Mouse (Mus musculus): ENCODE data around the gene Ppp6c.
A peak's percentile ranks its signal among the peaks of the same experiment; 100 is the strongest.
"Not testable (repeated sequence)": the region's sequence is repeated elsewhere in the genome, so short reads cannot be mapped to it uniquely, and the experiment has no call there.

The Ppp6c gene

DNA sequence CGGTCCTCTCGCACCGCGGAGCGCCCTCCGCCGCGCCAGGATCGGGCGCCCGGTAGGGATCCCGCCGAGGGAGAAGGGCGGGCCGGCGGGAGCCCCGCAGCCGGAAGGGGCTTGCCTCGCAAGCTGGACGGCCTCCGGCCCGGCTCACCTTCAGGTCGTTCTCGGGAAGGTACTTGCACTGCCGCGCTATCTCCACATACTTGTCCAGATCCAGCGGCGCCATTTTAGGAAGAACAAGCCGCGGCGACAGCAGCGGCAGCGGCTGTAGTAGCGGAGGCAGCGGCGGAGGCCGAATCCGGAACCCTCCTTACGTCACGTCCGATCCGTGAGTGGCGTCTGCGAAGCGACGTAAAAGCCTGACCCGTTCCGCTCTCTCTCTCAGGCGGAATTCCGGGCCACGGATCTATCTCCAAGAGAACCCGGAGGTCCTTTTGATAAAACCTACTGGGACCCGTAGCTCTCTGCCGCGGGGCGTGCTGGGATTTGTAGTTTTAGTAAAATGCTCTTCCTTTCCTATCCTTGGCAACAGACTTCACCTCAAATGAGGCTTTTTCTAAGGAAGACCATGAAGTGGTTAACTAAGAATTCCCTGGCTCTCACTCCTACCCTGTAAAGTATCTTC lies at the start of gene Ppp6c:
Gene Ppp6c, minus strand, starts transcription at position 433 of the 622 bp plus-strand sequence.
- DNase-seq (ENCODE audit: low read depth, low spot score) = peak; percentile 93

DNA sequence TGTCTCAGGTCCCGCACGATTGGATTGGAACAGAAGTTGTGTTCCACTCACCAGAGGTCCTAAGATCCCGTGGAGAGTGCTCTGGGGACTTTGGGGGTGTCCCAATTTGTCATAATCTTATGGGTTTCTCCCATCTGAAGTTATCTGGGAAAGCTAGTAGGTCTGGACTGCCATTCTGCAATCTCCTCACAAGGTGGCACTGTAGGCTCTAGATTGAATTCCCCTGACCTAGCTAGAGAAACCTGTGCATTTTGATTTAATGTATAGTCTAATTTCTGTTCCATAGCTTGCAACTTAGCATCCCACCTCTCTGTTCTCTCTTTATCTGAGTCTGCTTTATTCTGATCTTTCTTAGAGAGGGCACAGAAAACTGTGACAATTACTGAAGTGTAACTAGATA lies 42.1 kb upstream of the Ppp6c start:
- DNase-seq (ENCODE audit: low read depth, low spot score) = peak; percentile 13

DNA sequence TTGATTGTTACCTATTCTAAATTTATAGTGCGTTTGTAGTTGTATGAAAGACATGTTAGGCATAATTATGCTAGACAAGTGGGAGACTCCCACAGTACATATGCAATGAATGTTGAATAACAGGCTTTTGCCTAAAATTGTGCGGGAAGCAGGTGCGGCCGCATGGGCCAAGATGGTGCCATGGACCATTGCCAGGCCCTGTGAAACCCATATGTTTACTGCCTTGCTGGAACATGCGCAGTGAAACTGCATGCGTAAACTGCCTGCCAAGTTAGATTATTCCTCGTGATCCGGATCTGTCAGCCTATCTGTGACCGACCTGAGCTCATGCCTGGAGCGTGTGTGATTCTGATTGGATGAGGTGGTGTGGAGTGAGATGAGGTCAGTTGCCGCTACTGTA lies 26.0 kb upstream of the Ppp6c start:
- DNase-seq (ENCODE audit: low read depth, low spot score) = not testable (repeated sequence)

DNA sequence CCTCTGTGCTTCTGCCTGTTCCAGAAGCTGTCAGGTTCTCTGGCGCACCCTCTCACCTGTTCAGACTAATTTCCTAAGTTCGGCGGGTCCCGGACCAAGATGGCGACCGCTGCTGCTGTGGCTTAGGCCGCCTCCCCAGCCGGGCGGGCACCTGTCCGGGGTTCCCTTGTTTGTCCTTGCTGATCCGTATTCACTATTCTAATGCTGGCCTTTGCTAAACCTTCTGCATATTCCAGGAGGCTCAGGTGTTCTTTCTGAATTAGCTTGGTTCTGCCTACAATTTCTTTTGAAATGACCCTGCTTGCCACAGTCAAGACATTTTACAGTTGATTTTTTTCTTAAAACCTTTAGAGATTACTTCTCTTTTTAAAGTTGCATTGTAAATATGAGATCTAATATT lies 20.6 kb upstream of the Ppp6c start:
- not testable (repeated sequence) for DNase-seq (ENCODE audit: low read depth, low spot score)

DNA sequence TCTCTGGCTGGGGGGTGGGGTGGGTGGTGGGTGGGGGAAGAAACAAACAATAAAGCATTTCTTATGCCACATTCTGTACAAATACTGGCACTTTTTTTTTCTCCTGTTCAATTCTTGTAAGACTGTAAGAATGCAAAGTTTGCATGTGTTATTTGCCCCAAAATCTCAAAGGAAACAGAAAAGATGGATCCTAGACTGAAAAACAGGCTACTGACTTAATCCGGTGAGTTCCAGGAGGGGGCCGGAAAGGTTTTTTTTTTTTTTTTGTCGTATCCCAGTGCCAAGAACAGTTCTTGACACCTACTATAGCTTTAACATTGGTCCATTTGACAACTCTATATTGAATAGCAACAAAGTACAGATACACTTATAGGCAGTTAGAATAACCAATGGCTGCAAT lies 480 bp upstream of the Ppp6c start:
- DNase-seq (ENCODE audit: low read depth, low spot score) = no peak

GRCm38 (mm10) chr2:39225331-39226018 lies 776 bp downstream of the Ppp6c start:
- DNase-seq (ENCODE audit: low read depth, low spot score) = not testable (repeated sequence)

GRCm38 (mm10) chr2:39224621-39225020 lies 1.6 kb downstream of the Ppp6c start:
- no peak for DNase-seq (ENCODE audit: low read depth, low spot score)

DNA sequence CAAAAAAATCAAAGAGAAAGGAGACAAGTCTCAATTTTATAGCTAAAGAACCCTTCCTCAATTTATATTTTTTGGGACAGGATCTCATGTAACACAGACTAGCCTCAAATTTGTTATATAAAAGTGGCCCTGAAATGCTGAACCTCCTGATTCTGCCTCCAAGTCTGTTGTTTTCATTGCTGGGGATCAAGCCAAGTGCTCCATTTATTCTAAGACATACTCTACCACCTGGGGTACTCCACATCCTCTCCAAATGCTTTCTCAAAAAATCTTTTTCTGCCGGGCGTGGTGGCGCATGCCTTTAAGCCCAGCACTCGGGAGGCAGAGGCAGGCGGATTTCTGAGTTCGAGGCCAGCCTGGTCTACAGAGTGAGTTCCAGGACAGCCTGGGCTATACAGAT lies 6.2 kb downstream of the Ppp6c start:
- DNase-seq (ENCODE audit: low read depth, low spot score) = no peak

GRCm38 (mm10) chr2:39219034-39219433 lies 7.2 kb downstream of the Ppp6c start:
- no peak for DNase-seq (ENCODE audit: low read depth, low spot score)

DNA sequence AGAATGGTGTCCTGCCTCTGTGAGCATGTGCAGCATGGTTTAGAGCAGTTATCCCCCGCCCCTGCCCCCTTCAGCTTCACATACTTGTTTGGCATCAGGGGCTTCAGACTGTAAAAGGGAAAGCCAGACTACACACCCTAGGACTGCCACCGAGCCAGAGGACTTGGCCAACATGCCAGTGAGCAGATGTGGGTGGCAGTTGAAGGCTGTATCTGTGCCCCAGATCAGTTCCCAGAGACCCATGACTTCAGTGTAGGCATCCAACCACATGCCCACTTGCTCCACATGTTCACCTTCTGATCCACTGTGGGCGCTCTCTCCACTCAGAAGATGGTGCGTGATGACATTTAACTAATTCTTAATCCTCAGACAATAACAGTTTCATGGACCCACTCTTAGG lies 9.1 kb downstream of the Ppp6c start:
- no peak for DNase-seq (ENCODE audit: low read depth, low spot score)

DNA sequence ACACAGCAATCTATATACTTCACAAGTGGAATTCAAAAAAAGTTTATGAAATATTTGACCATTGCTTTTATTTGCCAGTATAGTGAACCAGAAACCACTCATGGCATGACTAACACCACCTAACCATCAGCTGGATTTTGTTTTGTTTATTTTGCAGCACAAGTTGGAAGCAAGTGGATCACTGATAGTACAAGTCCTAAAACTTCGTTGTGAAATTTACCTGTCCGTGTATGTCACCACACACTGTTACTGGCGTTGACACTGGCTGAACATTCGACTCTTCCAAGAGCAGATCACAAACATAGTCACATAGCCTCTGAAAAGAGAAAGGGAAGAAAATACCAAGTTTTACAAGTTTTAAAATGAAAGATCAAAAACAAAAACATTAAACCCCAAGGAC lies 15.5 kb downstream of the Ppp6c start:
- no peak for DNase-seq (ENCODE audit: low read depth, low spot score)

- DNase-seq (ENCODE audit: low read depth, low spot score) = no peak
These were observed 22.9 kb downstream of the Ppp6c start for GRCm38 (mm10) chr2:39203359-39203758.

- no peak for DNase-seq (ENCODE audit: low read depth, low spot score)
These were observed 31.4 kb downstream of the Ppp6c start for GRCm38 (mm10) chr2:39194809-39195208.

DNA sequence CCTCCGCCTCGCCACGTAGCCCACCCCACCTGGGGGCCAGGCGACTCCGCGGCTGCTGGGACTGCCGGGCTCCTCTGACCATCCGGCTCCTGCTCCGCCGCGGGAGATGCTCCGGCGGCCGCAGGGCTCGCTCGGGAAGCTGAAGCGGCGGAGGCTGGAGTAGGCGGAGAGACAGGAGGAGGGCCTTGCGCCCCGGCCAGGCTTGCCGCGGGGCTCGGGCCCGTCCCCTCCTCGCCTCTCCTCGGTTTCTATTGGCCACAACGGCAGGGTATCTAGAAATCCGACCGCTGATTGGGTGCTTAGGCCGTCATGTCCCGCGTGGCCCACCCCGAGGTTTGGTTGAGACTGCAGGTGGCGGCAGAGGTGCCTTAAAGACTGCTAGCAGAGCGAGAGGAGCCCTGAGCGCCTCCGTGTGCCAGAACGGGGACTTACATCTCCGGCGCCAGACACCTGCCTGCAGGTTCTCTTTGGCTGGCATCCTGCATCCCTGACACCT lies 35.6 kb downstream of the Ppp6c start, which contains the start of gene Scai:
Gene Scai, minus strand, starts transcription at position 174 of the 496 bp plus-strand sequence.
- DNase-seq (ENCODE audit: low read depth, low spot score) = peak; percentile 95

DNA sequence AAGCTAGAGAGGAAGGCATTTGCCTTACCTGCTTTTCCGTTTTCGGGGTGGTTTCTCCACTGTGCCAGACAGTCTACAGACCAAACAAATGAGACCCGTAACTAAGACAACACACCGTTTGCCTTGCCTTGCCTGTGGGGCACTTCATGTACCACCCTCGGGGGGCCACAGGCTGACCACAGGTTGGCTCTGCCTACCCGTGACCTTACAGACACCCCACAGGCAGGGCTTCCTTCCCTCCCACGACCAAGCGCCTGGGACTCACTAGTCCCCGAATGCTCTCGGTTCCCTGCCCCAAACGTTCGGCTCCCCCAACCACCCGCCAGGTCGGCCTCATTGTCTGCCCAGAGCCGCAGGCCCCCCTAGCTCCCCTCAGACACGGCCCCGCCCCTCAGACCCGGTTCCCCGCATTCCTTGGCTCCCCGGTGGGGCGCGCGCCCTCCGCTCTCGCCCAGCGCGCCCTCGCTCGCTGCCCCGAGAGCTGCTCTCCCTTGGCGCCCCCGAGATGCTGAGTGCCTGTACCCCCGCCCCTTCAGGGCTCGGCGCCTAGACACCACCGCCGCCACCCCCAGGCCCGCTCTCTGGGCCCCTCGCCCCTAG lies 36.2 kb downstream of the Ppp6c start:
- DNase-seq (ENCODE audit: low read depth, low spot score) = no peak

DNA sequence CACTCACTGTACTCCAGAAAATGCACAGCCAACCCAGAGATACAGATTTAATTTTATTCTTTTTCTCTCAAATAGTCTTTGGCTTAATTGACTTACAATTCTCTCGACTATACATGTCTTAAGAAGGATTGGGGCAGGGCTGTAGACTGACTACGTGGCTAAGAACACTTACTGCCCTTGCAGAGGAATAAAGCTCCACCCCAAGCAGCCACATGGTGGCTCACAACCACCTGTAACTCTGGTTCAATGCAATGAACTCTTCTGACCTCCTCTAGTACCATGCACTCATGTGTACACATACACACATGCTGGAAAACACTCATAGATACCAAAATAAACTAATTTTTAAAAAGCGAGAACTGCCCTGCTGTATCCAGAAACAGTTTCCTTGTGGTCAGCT lies 40.3 kb downstream of the Ppp6c start:
- DNase-seq (ENCODE audit: low read depth, low spot score) = no peak

GRCm38 (mm10) chr2:39183587-39183986 lies 42.7 kb downstream of the Ppp6c start:
- DNase-seq (ENCODE audit: low read depth, low spot score) = no peak

GRCm38 (mm10) chr2:39160996-39161395 lies 65.3 kb downstream of the Ppp6c start:
- DNase-seq (ENCODE audit: low read depth, low spot score) = no peak

DNA sequence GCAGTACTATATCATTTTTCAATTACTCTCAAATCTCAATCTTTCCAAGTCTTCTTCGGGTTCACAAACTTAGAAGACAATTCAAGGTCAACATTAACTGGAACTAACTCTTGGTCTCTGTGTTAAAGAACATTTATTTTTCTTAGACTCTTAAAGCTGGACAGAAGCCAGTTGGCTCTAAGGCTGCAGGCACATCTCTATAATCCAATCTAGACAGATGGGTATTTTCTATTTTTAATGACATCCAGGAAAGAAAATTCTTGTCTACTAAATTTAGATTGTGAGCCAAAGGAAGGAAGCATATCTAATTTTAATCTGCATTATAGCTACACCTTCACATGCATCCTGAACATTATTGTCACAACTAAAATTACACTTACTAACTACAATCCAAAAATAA lies 68.3 kb downstream of the Ppp6c start:
- no peak for DNase-seq (ENCODE audit: low read depth, low spot score)

GRCm38 (mm10) chr2:39156821-39157220 lies 69.4 kb downstream of the Ppp6c start:
- DNase-seq (ENCODE audit: low read depth, low spot score) = no peak

- no peak for DNase-seq (ENCODE audit: low read depth, low spot score)
These were observed 75.3 kb downstream of the Ppp6c start for GRCm38 (mm10) chr2:39150943-39151342.

DNA sequence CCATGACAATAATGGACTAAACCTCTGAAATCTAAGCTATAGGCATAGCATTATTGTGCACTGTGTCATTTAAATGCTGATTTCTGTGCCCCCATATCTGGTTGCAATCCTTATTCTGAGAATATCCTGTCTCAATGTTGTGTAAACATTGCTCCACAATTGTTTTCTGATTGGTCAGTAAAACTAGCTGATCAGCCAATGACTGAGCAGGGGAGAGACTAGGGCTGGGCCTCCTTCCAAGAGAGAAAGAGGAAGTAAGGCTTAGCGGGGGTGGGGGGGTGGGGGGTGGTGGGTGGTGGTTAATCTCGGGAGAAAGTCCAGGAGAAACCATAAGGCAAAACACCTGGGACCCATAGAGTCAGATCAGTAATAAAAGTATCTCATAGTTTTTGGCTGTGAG lies 78.2 kb downstream of the Ppp6c start:
- DNase-seq (ENCODE audit: low read depth, low spot score) = no peak

GRCm38 (mm10) chr2:39146469-39146868 lies 79.8 kb downstream of the Ppp6c start:
- DNase-seq (ENCODE audit: low read depth, low spot score) = no peak

Data from retina, adult 2 months (tissue).